Mouse (Mus musculus) kidney, adult 18-20 months (tissue): Measurements from ENCODE around the gene Lce3d.

Source experiments
- DNase-seq: peaks from one replicate; pipeline ENCODE4 v3.0.0; 2021

The Lce3d gene

DNA sequence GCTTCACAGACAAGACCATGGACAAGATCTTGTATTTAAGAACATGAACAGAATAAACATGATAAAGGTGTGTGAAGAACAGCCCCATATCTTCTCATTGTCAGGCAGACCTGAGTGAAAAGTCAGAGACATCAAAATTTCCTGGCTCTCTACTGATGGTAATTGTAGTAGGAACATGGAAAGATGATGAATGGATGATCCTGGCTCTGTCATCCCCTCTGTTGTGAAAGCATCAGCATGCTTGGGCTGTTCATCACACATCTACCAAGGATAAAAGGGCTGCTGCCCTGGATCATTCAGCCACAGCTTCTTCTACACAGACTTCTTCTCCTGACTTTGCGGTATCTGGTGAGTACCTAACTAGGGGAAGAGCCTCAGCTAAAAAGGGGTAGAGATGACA lies at the start of gene Lce3d:
Gene Lce3d (plus strand): TSS at position 301 of the 400 bp plus-strand sequence.
- no peak for DNase-seq

GRCm38 (mm10) chr3:92907571-92907970 lies 49.6 kb upstream of the Lce3d start:
- DNase-seq = no peak

GRCm38 (mm10) chr3:92920364-92920763 lies 36.8 kb upstream of the Lce3d start:
- no peak for DNase-seq

GRCm38 (mm10) chr3:92926130-92926529 lies 31.1 kb upstream of the Lce3d start, which contains the start of gene Lce3a:
Gene Lce3a, minus strand, starts transcription at chr3:92926230.
- DNase-seq = no peak

DNA sequence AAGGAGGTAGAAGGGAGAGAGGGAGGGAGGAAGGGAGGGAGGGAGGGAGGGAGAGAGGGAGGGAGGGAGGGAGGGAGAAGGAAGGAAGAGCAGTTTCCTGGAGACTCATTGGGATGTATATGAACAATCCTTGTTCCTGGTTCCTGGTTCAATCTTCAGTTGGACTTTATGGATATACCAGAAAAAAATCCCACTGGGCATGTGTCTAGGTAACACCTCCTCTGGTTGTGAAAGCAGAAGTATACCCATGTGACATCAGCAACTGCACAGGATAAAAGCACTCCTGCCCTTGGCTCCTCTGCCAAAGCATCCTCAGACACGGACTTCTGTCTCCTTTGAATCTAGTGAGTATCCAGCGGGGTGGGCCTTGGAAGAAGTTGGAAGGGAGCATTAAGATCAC lies 24.5 kb upstream of the Lce3d start, which contains the start of gene Lce3b:
Gene Lce3b (plus strand): TSS at position 301 of the 400 bp plus-strand sequence.
- DNase-seq = no peak

- DNase-seq = no peak
Observed at GRCm38 (mm10) chr3:92944186-92944585, 13.0 kb upstream of the Lce3d start, which contains the start of gene Lce3c. Gene Lce3c, plus strand, starts transcription at chr3:92944486.

DNA sequence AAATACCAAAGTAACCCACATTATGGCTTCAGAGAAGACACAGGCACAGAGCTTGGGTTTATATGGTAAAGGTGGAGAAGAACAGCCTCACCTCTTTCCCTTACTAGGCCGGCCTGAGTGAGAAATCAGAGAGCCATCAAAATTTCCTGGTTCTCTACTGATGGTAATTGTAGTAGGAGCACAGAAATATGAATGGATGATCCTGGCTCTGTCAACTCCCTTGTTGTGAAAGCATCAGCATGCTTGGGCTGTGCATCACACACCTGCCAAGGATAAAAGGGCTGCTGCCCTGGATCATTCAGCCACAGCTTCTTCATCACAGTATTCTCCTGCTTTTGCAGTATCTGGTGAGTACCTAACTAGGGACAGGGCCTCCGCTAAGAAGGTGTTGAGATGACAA lies 9.6 kb downstream of the Lce3d start, which contains the start of gene Lce3e:
Gene Lce3e (plus strand): TSS at position 301 of the 400 bp plus-strand sequence.
- DNase-seq = no peak

DNA sequence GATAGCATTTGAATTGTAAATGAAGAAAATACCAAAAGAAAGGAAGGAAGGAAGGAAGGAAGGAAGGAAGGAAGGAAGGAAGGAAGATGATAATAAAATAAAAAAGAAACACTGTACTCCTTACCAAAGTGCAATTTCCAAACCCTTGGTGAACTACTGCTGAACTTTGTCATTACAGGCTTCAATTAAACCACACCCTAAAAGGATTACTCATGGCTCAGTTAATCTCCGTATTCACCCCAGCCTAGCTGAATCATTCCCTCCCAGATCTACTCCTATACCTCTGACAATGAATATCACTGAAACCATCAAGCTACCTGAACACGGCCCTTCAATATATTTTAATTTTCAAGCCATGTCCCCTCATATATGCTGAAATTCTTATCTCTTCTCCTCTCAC lies 21.3 kb downstream of the Lce3d start:
- DNase-seq = no peak

- no peak for DNase-seq
Observed at GRCm38 (mm10) chr3:92991926-92992325, 34.7 kb downstream of the Lce3d start, which contains the start of gene Lce3f. Gene Lce3f, plus strand, starts transcription at chr3:92992226.

DNA sequence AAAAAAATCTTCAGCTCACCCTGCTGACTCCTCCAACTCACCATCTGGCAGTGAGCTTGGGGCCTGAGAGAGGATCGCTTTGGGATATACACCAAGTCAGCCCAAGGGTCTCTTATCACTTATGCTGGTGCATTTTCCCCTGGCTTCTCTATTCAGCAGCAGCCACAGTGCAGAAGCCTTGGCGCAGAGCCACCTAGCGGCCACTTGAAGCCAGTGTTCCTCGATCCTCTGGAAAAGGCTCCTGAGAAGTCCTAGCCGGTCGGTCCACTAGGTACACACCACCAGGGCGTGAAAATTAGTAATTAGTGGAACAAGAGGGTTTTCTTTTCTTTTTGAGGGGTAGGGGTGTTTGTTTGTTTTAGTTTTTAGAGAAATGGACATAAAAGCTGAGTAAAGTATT lies 41.5 kb downstream of the Lce3d start:
- peak; percentile 68 for DNase-seq

DNA sequence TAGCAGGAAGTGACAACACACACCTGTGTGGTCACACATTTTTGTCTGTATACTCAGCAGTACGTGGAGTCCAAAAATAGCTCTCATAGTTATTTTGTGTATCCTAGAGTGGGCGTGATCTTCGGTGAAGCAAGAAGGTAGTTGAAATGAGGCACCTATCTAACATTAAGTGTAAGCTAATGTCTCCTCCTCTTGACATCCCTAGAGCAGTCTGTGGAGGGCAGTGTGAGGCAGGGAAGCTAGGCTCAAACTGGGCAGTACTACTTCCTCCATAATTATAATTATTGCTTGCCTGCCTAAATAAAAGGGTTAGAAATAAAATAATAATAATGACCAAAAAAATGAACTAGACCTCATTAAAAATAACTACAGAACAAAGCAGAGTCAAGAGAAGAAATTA lies 43.4 kb downstream of the Lce3d start:
- DNase-seq = no peak

GRCm38 (mm10) chr3:93002843-93003242 lies 45.7 kb downstream of the Lce3d start:
- no peak for DNase-seq
